Mouse (Mus musculus): Measurements from ENCODE around the gene Sycp1.

Gene Sycp1

GRCm38 (mm10) chr3:102935451-102936354 lies at the start of gene Sycp1:
Sycp1 (minus strand) TSS chr3:102936100.
- no peak for DNase-seq (ENCODE audit: low spot score)

- DNase-seq (ENCODE audit: low spot score), result no peak
Observed at GRCm38 (mm10) chr3:102980349-102980736, 44.4 kb upstream of the Sycp1 start.

- no peak for DNase-seq (ENCODE audit: low spot score)
Observed at GRCm38 (mm10) chr3:102979550-102980348, 43.8 kb upstream of the Sycp1 start.

GRCm38 (mm10) chr3:102976906-102977305 lies 41.0 kb upstream of the Sycp1 start:
- DNase-seq (ENCODE audit: low spot score), result no peak

GRCm38 (mm10) chr3:102970508-102970907 lies 34.6 kb upstream of the Sycp1 start:
- no peak for DNase-seq (ENCODE audit: low spot score)

- no peak for DNase-seq (ENCODE audit: low spot score)
Observed at GRCm38 (mm10) chr3:102970067-102970466, 34.2 kb upstream of the Sycp1 start.

GRCm38 (mm10) chr3:102964033-102964432 lies 28.1 kb upstream of the Sycp1 start, which contains the start of gene Nr1h5:
Nr1h5 (minus strand) TSS chr3:102964133.
- DNase-seq (ENCODE audit: low spot score), result no peak

- DNase-seq (ENCODE audit: low spot score), result no peak
Observed at GRCm38 (mm10) chr3:102955596-102955995, 19.7 kb upstream of the Sycp1 start.

GRCm38 (mm10) chr3:102955143-102955542 lies 19.2 kb upstream of the Sycp1 start:
- no peak for DNase-seq (ENCODE audit: low spot score)

- no peak for DNase-seq (ENCODE audit: low spot score)
Observed at GRCm38 (mm10) chr3:102954476-102954875, 18.6 kb upstream of the Sycp1 start.

- no peak for DNase-seq (ENCODE audit: low spot score)
Observed at GRCm38 (mm10) chr3:102946861-102947260, 11.0 kb upstream of the Sycp1 start.

- no peak for DNase-seq (ENCODE audit: low spot score)
Observed at GRCm38 (mm10) chr3:102946312-102946711, 10.4 kb upstream of the Sycp1 start.

- DNase-seq (ENCODE audit: low spot score), result no peak
Observed at GRCm38 (mm10) chr3:102938100-102938499, 2.2 kb upstream of the Sycp1 start.

GRCm38 (mm10) chr3:102899136-102899535 lies 36.8 kb downstream of the Sycp1 start:
- no peak for DNase-seq (ENCODE audit: low spot score)

- no peak for DNase-seq (ENCODE audit: low spot score)
Observed at GRCm38 (mm10) chr3:102880529-102880928, 55.4 kb downstream of the Sycp1 start.

GRCm38 (mm10) chr3:102848661-102849060 lies 87.2 kb downstream of the Sycp1 start:
- DNase-seq (ENCODE audit: low spot score), result no peak

GRCm38 (mm10) chr3:102842386-102842785 lies 93.5 kb downstream of the Sycp1 start:
- DNase-seq (ENCODE audit: low spot score), result no peak

- peak; percentile 53 for DNase-seq (ENCODE audit: low spot score)
Observed at GRCm38 (mm10) chr3:102803937-102804336, 132.0 kb downstream of the Sycp1 start.

GRCm38 (mm10) chr3:102787369-102787768 lies 148.5 kb downstream of the Sycp1 start:
- DNase-seq (ENCODE audit: low spot score), result no peak

GRCm38 (mm10) chr3:102782618-102783017 lies 153.3 kb downstream of the Sycp1 start, which contains the start of gene Tshb:
Tshb (minus strand) TSS chr3:102782718.
- DNase-seq (ENCODE audit: low spot score), result no peak

- DNase-seq (ENCODE audit: low spot score), result no peak
Observed at GRCm38 (mm10) chr3:102773018-102773417, 162.9 kb downstream of the Sycp1 start.

Measured in ovary, postnatal 36 days (tissue).